Mouse (Mus musculus) testis, adult 2 months (tissue): ENCODE data around the gene Emg1. TPM values are rescaled to one million over a fixed set of nuclear protein-coding genes. Genes with fewer than 3 reads are reported as not detected.
A peak's percentile ranks its signal among the peaks of the same experiment; 100 is the strongest.

Source experiments
- H3K27ac ChIP-seq: fragments of 200-500 bp; 2 replicates; pipeline ENCODE4 v1.5.1; 2012; ENCODE audit warnings: low read depth, low read length; ENCODE audit not compliant: control insufficient read depth, insufficient read depth
- H3K27me3 ChIP-seq: fragments of 200-500 bp; 2 replicates; pipeline ENCODE4 v1.6.1; 2012; ENCODE audit warnings: mild to moderate bottlenecking, low read length, moderate library complexity; ENCODE audit not compliant: control insufficient read depth, insufficient read depth
- H3K36me3 ChIP-seq: fragments of 200-500 bp; 2 replicates; pipeline ENCODE4 v1.6.1; 2012; ENCODE audit warnings: mild to moderate bottlenecking, low read length; ENCODE audit not compliant: control insufficient read depth, insufficient read depth
- H3K4me1 ChIP-seq: fragments of 200-500 bp; 2 replicates; pipeline ENCODE4 v1.6.1; 2012; ENCODE audit warnings: low read length; ENCODE audit not compliant: control insufficient read depth, insufficient read depth
- H3K4me3 ChIP-seq: fragments of 200-500 bp; 2 replicates; pipeline ENCODE4 v1.5.1; 2012; ENCODE audit warnings: low read depth, mild to moderate bottlenecking, low read length, moderate library complexity, mixed read lengths; ENCODE audit not compliant: control insufficient read depth
- CTCF ChIP-seq: fragments of 200-500 bp; IDR thresholded peaks from 2 replicates; pipeline ENCODE4 v1.5.1; 2012; ENCODE audit warnings: low read depth, mild to moderate bottlenecking, inconsistent platforms, low read length, moderate library complexity; ENCODE audit not compliant: control insufficient read depth, insufficient read depth, insufficient replicate concordance
- POLR2A ChIP-seq: fragments of 200-500 bp; IDR thresholded peaks from 2 replicates; pipeline ENCODE4 v1.6.1; 2012; ENCODE audit warnings: low read depth, mild to moderate bottlenecking, inconsistent platforms, low read length, moderate library complexity; ENCODE audit not compliant: control insufficient read depth
- polyA plus RNA-seq: library from polyadenylated mRNA; depleted of rRNA; stranded (reverse); fragments of >200 nt; gene quantifications from 2 replicates; pipeline ENCODE4 v1.2.3, GENCODE M21; 2012

The Emg1 gene
- polyA plus RNA-seq, 1 experiment = 44.1 TPM

DNA sequence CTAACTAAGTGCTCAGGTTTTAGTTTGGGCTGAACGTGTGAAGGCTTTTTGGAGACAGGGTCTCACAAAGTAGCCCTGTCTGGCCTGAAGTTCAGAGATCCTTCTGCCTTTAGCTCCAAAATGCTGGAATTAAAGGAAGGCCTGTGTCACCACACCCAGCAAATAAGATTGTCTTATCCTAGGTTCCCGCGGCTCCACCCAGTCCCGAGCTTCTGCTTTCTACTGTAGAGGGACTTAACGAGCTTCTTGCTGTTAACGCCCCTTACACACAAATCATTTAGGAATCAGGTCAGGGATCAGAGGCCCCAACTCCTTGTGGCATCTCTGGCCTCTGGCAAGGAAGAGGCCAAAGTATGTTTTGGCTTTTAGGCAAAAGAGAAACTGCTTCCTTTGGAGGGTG is 39.9 kb downstream of the Emg1 start:
- TF ChIP-seq POLR2A (no peak), CTCF (no peak)
- Histone ChIP-seq H3K27ac (no peak overlapping the region), H3K4me1 (no peaks in the 10 kb centered on the region; the same call in 1 of the 2 replicates), H3K4me3 (no peak overlapping the region), H3K27me3 (no peaks in the 10 kb centered on the region), H3K36me3 (no peaks in the 10 kb centered on the region)

DNA sequence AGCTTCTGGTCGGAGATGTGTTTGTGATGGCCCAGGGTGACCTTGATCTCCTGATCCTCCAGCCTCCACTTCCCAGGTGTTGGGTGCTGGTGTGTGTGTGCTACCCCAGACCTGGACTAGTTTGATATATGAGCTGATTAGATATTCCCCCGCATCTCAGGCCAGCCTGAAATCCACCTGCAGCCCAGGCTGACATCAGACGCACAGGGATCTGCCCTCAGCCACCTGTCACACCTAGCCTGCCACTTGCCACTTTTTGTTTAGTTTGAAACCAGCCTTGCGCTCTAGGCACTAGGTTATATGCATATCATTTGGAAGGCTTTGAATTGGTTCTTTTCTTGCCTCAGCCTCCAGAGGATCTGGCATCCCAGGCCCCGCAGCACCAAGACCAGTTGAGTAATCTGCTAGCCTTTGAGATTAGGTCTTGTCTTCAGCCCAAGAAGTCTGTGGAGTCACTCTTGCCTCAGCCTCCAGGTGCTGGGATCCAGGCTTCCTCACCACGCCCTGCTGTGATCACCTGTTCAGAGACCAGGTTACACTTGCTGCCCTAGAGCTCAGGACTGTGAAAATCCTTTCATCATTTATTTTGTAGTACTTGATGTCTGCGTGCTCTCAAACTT is 41.6 kb downstream of the Emg1 start:
- Histone ChIP-seq H3K27ac (no peak overlapping the region), H3K36me3 (no peaks in the 10 kb centered on the region), H3K4me3 (no peak overlapping the region), H3K27me3 (no peaks in the 10 kb centered on the region), H3K4me1 (no peaks in the 10 kb centered on the region; the same call in 1 of the 2 replicates)
- no peak for TF ChIP-seq POLR2A
- TF ChIP-seq CTCF = no peak

DNA sequence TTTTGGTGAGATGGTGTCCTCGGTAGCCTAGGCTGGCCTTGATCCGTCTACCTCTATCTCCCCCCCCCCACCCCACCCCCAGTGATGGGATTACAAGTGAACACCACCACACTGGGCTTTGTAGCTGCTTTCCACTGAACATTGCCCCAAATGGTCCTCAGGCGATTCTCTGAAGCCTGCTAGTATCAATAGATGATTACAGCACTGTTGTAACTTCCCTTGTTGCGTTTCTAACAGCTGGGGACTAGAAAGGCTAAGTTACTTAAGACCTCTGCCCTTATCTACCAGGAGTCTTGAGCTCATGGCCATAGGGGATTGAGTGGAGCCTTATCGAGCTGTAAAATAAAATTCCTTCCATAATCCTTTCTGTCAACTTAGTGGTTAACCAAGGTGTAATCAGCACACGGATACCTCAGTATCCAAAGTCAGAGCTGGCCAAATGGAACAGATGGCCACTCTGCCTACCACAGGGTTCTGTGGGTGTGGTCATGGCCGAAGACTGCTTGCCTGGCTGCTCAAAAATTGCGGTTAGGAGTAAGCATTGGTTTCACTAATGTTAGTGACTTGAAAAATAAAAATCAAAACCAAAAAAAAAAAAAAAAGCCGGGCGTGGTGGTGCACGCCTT is 42.6 kb downstream of the Emg1 start:
- no peak overlapping the region for H3K4me3 ChIP-seq
- H3K27ac ChIP-seq = no peak overlapping the region
- H3K36me3 ChIP-seq = no peaks in the 10 kb centered on the region; the same call in 1 of the 2 replicates
- H3K27me3 ChIP-seq = no peaks in the 10 kb centered on the region
- TF ChIP-seq CTCF = no peak
- no peak for TF ChIP-seq POLR2A
- H3K4me1 ChIP-seq = no peaks in the 10 kb centered on the region

DNA sequence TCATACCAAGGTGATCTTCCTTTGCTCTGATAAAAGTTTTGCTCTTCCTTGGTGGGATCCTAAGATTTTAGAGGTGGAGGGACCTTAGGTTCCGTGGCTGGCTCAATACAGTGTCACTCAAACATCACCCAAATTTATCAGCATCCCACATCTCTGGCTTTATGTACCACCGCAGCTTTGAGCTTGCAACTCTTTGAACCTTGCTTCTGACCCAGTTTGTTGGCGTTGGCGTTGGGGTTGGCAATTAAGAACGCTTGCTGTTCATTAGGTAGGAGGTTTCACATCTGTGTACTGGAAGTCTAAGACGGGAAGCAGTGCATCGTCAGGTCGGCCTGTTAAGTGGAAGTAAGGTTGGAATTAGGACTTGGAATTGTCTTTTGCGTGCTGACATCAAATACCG is 47.0 kb downstream of the Emg1 start:
- no peak overlapping the region for H3K4me3 ChIP-seq
- no peaks in the 10 kb centered on the region; the same call in 1 of the 2 replicates for H3K36me3 ChIP-seq
- 0 out of 2 replicates have a peak, but pooled peaks cover 2% of the 10 kb centered on the region for H3K4me1 ChIP-seq
- no peaks in the 10 kb centered on the region for H3K27me3 ChIP-seq
- no peak overlapping the region for H3K27ac ChIP-seq
- TF ChIP-seq POLR2A (no peak), CTCF (no peak)

DNA sequence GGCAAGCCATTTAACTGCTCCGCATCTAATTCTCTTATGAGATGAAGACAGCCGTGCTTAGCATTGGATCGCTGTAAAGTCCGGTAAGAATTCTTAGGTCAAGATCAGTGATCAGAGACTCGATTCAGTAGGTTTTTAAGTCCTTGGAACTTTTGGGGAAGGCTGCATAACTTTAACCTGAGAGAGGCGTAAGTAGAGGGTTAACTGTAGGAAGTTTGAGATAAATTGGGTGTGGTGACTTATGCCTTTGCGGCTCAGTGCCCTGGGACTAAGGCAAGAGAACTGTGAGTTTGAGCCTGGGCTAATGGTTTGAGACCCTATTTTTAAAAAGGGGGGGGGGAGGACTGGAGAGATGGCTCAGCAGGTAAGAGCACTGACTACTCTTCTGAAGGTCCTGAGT is 47.7 kb downstream of the Emg1 start:
- Histone ChIP-seq H3K4me3 (peak overlapping the region; percentile 39; the same call in 1 of the 2 replicates), H3K36me3 (no peaks in the 10 kb centered on the region; the same call in 1 of the 2 replicates), H3K27me3 (no peaks in the 10 kb centered on the region), H3K27ac (no peak overlapping the region), H3K4me1 (0 out of 2 replicates have a peak, but pooled peaks cover 2% of the 10 kb centered on the region)
- TF ChIP-seq CTCF = no peak
- TF ChIP-seq POLR2A = no peak

DNA sequence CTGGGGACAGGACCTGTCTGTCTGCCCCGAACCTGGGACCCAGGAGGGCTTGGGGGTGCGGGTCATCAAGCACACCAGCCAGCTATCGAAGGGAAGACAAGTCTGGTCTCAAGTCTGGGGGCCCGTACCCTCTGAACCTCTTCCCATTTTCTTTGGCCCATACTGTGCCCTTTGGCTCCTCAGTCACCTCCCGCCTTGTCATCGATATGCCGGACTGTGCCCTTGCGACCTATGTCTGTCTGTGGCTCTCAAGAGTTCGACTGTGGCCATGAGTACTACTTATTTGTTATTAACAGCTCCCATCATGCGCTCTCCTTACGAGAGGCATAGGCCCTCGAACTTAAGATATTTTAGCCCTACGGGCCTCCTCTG is 48.6 kb downstream of the Emg1 start:
- no peaks in the 10 kb centered on the region; the same call in 1 of the 2 replicates for H3K36me3 ChIP-seq
- peak overlapping the region; percentile 98 for H3K4me3 ChIP-seq
- TF ChIP-seq POLR2A (no peak), CTCF (no peak)
- H3K4me1 ChIP-seq = 0 out of 2 replicates have a peak, but pooled peaks cover 2% of the 10 kb centered on the region
- H3K27ac ChIP-seq = peak overlapping the region; percentile 91
- no peaks in the 10 kb centered on the region for H3K27me3 ChIP-seq

DNA sequence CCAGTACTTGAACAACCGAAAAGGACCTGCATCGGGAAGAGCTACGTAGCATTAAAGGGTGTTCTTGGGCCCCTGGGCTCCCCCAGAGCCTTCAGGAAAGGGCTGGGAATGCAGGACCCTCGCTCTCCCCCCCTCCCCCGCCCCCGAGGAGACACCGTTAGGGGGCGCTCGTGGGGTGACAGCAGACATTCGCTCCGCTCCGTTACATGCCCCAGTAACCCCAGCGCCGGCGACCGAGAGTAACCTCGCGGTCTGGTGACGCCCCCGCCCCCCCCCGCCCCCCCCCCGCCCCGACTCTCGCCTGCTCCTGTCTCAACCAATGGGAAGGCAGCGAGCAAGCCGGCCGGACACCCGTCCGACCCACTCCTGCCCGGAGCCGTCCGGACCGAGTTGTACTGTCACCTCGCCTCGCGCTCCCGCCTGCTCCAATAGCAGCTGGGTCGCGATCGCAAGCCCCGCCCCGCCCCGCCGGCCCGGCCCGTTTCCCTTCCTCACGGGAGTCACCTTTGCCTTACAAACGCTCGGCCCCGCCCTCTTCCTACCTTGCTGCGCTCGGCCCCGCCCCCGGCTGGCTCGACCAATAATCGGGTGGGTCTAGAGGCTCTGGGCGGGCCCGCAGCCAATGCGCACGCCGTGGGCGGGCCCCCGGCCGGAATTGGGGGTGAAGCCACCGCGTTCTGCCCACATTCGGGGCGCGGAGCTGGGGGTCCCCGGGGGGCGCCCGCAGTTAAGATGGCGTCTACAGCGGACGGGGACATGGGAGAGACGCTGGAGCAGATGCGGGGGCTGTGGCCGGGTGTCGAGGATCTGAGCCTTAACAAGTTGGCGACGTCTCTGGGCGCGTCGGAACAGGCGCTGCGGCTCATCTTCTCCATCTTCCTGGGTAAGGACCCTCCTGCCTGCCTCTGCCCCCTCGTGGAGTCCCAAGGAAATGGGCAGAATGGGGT is 49.2 kb downstream of the Emg1 start, which contains the start of gene Lpcat3:
TSS of gene Lpcat3 (plus strand) at position 551 of the 947 bp plus-strand sequence.
- no peaks in the 10 kb centered on the region for H3K27me3 ChIP-seq
- H3K27ac ChIP-seq = peak within 1 kb of the TSS; percentile 91
- no peaks in the 10 kb centered on the region; the same call in 1 of the 2 replicates for H3K36me3 ChIP-seq
- 0 out of 2 replicates have a peak, but pooled peaks cover 2% of the 10 kb centered on the region for H3K4me1 ChIP-seq
- H3K4me3 ChIP-seq = peak within 1 kb of the TSS; percentile 98
- TF ChIP-seq POLR2A (no peak), CTCF (peak; percentile 60)
